Mouse (Mus musculus) midbrain, postnatal 0 days (tissue): ENCODE data around the gene Lhfpl2. TPM values are rescaled to one million over a fixed set of nuclear protein-coding genes. Genes with fewer than 3 reads are reported as not detected.

ENCODE experiments used
- ATAC-seq: fragments of 200-750 bp; cut with Nextera tagmentation; 2 replicates; pipeline ENCODE4 v1.8.0; 2017; ENCODE audit warnings: moderate number of reproducible peaks, mild to moderate bottlenecking, moderate TSS enrichment, moderate library complexity; ENCODE audit not compliant: low FRiP score
- DNase-seq: peaks from one replicate; pipeline ENCODE4 v3.0.0-alpha.2; 2015; ENCODE audit warnings: low spot score
- H3K27ac ChIP-seq: fragments of 300-500 bp; sonication (generic); 2 replicates; pipeline ENCODE4 v1.5.1; 2014; ENCODE audit warnings: low read depth, mild to moderate bottlenecking, low read length, mixed read lengths
- H3K27me3 ChIP-seq: fragments of 300-500 bp; sonication (generic); 2 replicates; pipeline ENCODE4 v1.6.1; 2014; ENCODE audit warnings: low read length, control low read depth, mixed read lengths; ENCODE audit not compliant: insufficient read depth
- H3K36me3 ChIP-seq: fragments of 300-500 bp; sonication (generic); 2 replicates; pipeline ENCODE4 v1.6.1; 2014; ENCODE audit warnings: low read length, control low read depth, mixed read lengths; ENCODE audit not compliant: insufficient read depth
- H3K4me1 ChIP-seq: fragments of 300-500 bp; sonication (generic); 2 replicates; pipeline ENCODE4 v1.6.1; 2014; ENCODE audit warnings: mild to moderate bottlenecking, control low read depth, antibody characterized with exemption, low read length, mixed read lengths; ENCODE audit not compliant: insufficient read depth
- H3K4me2 ChIP-seq: fragments of 300-500 bp; sonication (generic); 2 replicates; pipeline ENCODE4 v1.6.1; 2014; ENCODE audit warnings: low read depth, mild to moderate bottlenecking, low read length, mixed read lengths; ENCODE audit not compliant: poor library complexity, severe bottlenecking
- H3K4me3 ChIP-seq: fragments of 300-500 bp; sonication (generic); 2 replicates; pipeline ENCODE4 v1.5.1; 2014; ENCODE audit warnings: low read depth, mild to moderate bottlenecking, low read length, moderate library complexity
- H3K9ac ChIP-seq: fragments of 300-500 bp; sonication (generic); replicated peaks from 2 replicates; pipeline ENCODE4 v1.6.1; 2014; ENCODE audit warnings: mild to moderate bottlenecking, low read length, moderate library complexity, mixed read lengths; ENCODE audit not compliant: poor library complexity, severe bottlenecking
- H3K9me3 ChIP-seq: fragments of 300-500 bp; sonication (generic); 2 replicates; pipeline ENCODE4 v1.6.1; 2016; ENCODE audit warnings: low read length, control low read depth
- CTCF ChIP-seq: IDR thresholded peaks from 2 replicates; pipeline ENCODE4 v1.5.1; 2016; ENCODE audit warnings: antibody characterized with exemption, mild to moderate bottlenecking
- WGBS: fragments of 180-500 bp; shearing (Covaris S2); extraction: QIAGEN DNeasy Blood & Tissue Kit; methylation state at CpG from one replicate; pipeline ENCODE4 v1.1.7; 2014; 5-methylcytosine and 5-hydroxymethylcytosine counted together
- polyA plus RNA-seq: library from polyadenylated mRNA; unstranded; fragments of >200 nt; fragmentation: Nextera tagmentation; extraction: Ambion mirVana; gene quantifications from 2 replicates; pipeline ENCODE4 v1.2.1, GENCODE M21; 2015
- total RNA-seq: library from RNA; depleted of rRNA; stranded (reverse); fragments of >200 nt; gene quantifications from 2 replicates; pipeline ENCODE4 v1.2.3, GENCODE M21; 2014

Lhfpl2 gene
- total and polyA plus RNA-seq, 2 experiments from 2014 or later, result 10.7 to 23.9 TPM

GRCm38 (mm10) chr13:94169325-94169916, 111.8 kb downstream of the Lhfpl2 start:
- Histone ChIP-seq H3K4me1 (peaks cover 7% of the 10 kb centered on the region; the same call in 1 of the 2 replicates), H3K9me3 (no peaks in the 10 kb centered on the region), H3K4me3 (no peak overlapping the region), H3K27ac (no peak overlapping the region), H3K27me3 (0 out of 2 replicates have a peak, but pooled peaks cover 3% of the 10 kb centered on the region), H3K36me3 (no peaks in the 10 kb centered on the region), H3K9ac (no peak overlapping the region), H3K4me2 (no peak overlapping the region)
- no peak for ATAC-seq
- no peak for TF ChIP-seq CTCF
- 51% methylated on average over 6 of the region's 6 CpGs for WGBS
- no peak for DNase-seq

GRCm38 (mm10) chr13:94171612-94172011, 114.0 kb downstream of the Lhfpl2 start:
- Histone ChIP-seq H3K9ac (no peak overlapping the region), H3K36me3 (no peaks in the 10 kb centered on the region), H3K27me3 (0 out of 2 replicates have a peak, but pooled peaks cover 3% of the 10 kb centered on the region), H3K9me3 (no peaks in the 10 kb centered on the region), H3K4me1 (peaks cover 16% of the 10 kb centered on the region; the same call in 1 of the 2 replicates), H3K27ac (no peak overlapping the region), H3K4me3 (no peak overlapping the region), H3K4me2 (no peak overlapping the region)
- 52% methylated on average over 5 of the region's 5 CpGs for whole genome bisulfite sequencing
- TF ChIP-seq CTCF, result no peak
- ATAC-seq (no peak), DNase-seq (no peak)

- ATAC-seq, result 0 out of 2 replicates have a peak, but pooled peaks have one; percentile 20
- H3K4me2 ChIP-seq, result no peak overlapping the region
- WGBS, result 84% methylated on average over 15 of the region's 15 CpGs
- no peak for DNase-seq
- H3K4me3 ChIP-seq, result no peak overlapping the region
- H3K4me1 ChIP-seq, result peaks cover 16% of the 10 kb centered on the region; the same call in 1 of the 2 replicates
- no peak for TF ChIP-seq CTCF
- H3K36me3 ChIP-seq, result no peaks in the 10 kb centered on the region
- no peak overlapping the region for H3K9ac ChIP-seq
- H3K27ac ChIP-seq, result no peak overlapping the region
- H3K27me3 ChIP-seq, result 0 out of 2 replicates have a peak, but pooled peaks cover 3% of the 10 kb centered on the region
- H3K9me3 ChIP-seq, result no peaks in the 10 kb centered on the region
Observed at GRCm38 (mm10) chr13:94172533-94173310, 115.1 kb downstream of the Lhfpl2 start.

- no peaks in the 10 kb centered on the region for H3K9me3 ChIP-seq
- 0 out of 2 replicates have a peak, but pooled peaks cover 3% of the 10 kb centered on the region for H3K27me3 ChIP-seq
- H3K9ac ChIP-seq, result peak overlapping the region; percentile 54
- H3K27ac ChIP-seq, result peak overlapping the region; percentile 6; the same call in 1 of the 2 replicates
- DNase-seq (peak; percentile 38), ATAC-seq (peak; percentile 22; the same call in 1 of the 2 replicates)
- TF ChIP-seq CTCF, result peak; percentile 14; the same call in 1 of the 2 replicates
- peak overlapping the region; percentile 90 for H3K4me2 ChIP-seq
- no peaks in the 10 kb centered on the region for H3K36me3 ChIP-seq
- under 1% methylated on average over 55 of the region's 55 CpGs for WGBS
- H3K4me1 ChIP-seq, result peaks cover 16% of the 10 kb centered on the region; the same call in 1 of the 2 replicates
- peak overlapping the region; percentile 52 for H3K4me3 ChIP-seq
Observed at GRCm38 (mm10) chr13:94173633-94174576, 116.3 kb downstream of the Lhfpl2 start.

GRCm38 (mm10) chr13:94174577-94175279, 117.1 kb downstream of the Lhfpl2 start:
- DNase-seq, result peak; percentile 57
- Histone ChIP-seq H3K4me1 (peaks cover 16% of the 10 kb centered on the region; the same call in 1 of the 2 replicates), H3K4me3 (peak overlapping the region; percentile 52), H3K9me3 (no peaks in the 10 kb centered on the region), H3K27me3 (0 out of 2 replicates have a peak, but pooled peaks cover 3% of the 10 kb centered on the region), H3K9ac (peak overlapping the region; percentile 54), H3K4me2 (peak overlapping the region; percentile 90), H3K36me3 (no peaks in the 10 kb centered on the region), H3K27ac (peak overlapping the region; percentile 6; the same call in 1 of the 2 replicates)
- no peak for TF ChIP-seq CTCF
- WGBS, result 14% methylated on average over 16 of the region's 16 CpGs
- ATAC-seq, result no peak
